Mouse (Mus musculus): ENCODE measurements around the gene Slc26a10. TPM values are rescaled to one million over a fixed set of nuclear protein-coding genes. Genes with fewer than 3 reads are reported as not detected.

Slc26a10 gene
- polyA plus RNA-seq (2015; fragmentation: Nextera tagmentation; extraction: Ambion mirVana), result 0.63 and 1.5 TPM in 2 replicates

DNA sequence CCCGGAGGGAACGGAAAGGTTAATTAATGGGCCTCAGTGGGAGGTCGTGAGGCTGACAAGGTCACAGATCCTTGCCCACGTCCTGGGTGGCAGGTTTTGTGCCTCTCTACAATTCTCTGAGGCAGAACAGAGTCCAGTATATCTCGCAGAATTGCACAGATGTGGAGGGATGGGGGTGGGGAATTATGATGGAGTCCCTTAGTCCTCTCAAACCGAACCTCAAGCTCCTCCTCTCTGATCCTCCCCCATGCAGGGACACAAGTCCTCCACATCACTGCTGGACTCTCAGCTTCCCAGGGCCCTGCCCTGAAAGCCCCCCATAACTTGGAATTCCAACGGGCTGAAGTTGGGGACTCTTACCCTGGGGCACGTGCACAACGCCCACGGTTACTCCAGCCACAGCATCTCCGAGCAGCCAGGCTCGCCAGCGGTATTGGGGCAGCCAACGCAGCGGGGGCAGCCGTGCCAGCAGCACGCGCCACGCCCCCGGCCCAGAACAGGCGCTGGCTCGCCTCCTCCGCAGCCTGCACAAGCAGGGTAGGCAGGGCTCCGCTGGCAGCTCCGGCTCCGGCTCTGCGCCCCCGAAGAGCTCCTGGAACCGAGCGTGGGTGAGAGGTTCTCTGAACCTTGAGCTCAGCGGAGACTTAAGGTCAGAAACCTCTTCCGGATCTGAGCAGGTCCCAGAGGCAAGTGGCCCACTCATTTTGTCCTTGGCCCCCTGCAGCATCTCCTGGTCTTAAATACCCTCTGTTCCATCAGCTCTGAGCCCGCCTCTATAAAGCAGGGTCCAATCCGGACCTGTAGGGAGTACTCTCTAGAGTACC lies at the start of gene Slc26a10:
Gene Slc26a10 (minus strand): TSS at position 775 of the 824 bp plus-strand sequence.

DNA sequence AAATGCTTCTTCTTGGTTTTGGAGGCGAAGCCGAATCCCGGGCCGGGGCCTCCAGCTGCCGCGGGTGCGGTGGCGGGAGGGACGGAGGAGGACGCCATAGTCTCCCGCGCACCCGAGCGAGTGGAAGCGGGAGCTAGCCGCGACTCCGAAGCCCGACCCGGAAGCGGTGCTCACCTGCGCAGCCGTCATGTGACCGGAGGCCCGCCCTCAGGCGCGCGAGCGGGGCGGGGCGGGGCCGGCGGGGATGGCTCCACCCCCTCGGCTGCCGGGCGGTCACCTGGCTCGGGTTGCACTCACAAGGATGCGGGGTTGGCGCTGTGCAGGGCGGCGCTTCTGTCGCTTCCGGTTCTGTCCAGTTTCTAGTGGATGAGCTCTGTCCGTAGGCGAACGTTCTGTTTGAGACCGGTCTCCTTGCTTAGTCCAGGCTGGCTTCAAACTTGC lies 31.0 kb upstream of the Slc26a10 start, which contains the start of gene Pip4k2c:
Gene Pip4k2c (minus strand): TSS at position 172 of the 441 bp plus-strand sequence.

DNA sequence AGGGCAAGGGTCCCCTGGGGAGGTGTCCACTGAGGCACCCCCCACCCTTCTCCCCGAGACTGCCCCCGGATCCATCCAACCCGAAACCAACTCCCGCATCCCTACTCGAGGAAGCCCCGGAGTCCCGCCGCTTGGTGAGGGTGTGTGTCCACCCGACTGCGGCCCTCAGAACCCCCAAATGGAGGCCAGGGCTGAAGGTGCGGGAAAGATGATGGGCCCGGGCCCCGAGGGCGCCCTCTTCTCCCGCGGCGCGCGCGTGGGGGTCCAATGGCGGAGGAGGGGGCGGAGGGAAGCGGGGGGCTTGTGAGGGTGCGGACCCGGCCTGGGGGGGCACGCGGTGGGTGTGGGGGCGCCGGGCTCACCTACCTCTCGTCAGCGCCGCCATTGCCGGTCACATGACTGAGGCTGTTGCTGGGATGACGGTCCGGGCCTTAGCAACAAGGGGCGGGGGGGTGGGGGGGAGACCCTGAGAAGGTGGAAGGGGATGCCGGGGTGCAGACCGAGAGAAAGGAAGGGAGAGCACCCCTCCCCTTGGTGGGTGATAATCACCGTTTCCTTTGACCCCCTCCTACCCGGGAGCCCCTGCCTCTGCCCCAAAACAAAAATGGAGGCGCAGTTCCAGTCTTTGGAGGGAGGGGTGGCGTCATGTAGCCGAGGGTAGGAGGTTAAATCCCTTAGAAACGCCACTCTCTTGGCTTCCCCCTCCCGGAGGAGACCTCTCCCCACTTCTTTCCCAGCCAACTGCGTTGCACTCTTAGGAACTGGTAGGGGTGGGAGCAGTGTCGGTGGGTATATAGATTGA lies 15.1 kb upstream of the Slc26a10 start, which contains the start of gene Dtx3:
Gene Dtx3 (minus strand): TSS at position 401 of the 802 bp plus-strand sequence.

DNA sequence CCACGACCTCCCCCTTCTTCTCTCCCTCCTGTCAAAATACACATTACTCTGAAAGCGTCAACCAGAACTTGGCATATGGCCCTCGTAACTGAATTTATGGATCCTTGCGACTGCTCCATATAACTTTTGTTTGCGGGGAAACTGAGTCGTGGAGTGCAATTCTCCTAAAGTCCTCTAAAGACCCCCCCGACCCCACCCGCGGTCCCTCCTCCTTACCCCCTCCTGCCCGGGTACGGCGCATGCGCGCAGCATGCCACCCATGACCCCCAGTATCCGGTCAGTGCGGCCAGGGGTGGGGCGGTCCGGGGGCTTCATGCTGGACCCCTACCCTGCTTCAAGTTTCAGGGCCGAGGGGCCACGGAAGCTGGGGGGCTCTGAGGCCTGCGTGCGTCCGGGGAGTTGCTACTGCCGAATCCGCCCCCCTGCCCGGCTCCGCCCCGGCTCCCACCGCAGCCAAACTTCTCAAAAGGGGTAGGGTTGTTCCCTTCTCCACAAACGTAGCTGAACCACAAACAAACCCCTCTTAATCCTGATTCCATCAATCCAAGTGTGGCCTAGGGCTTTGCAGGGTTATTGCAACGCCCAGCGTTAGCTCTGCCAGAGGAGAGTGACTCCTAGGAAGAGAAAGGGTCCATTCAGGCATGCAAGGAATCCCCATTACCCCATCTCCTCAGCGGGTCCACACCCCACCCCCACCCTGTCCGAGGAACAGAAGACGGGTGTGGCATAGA lies 9.4 kb upstream of the Slc26a10 start, which contains the start of gene Arhgef25:
Gene Arhgef25 (minus strand): TSS at position 433 of the 731 bp plus-strand sequence.

DNA sequence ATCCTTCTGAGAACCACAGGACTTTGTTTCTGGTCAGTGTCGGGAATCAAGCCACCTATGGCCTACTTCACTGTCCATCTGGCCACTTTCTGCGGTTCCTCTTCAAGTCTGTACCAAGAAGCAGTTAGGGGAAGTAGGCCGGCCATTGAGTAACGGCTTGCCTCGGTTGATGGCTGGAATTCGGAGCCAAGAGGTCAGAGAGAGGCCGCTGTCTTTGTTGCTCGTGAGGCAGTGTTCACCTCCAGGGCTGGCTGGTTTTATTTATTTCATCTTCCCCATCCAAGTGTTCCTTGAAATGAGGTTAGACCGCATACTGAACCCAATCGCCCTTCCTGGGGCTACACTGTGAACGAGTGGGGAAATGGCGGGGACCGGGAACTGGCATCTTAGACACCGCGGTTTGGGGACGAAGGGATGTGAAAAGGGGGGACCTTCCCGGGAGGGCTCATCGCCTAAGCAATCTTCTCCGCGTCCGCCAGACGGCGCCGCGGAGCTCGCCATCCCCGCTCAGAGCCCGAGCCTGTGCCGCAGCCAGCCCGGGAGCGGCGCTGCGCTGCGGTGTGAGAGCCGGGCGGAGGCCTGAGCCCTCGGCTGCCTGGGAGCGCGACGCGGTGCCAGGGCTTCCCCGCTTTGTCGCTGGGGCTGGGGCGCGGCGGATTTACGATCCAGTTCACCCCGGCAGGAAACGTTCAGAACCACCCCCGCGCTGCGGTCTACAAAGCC lies 15.7 kb downstream of the Slc26a10 start, which contains the start of gene B4galnt1:
Gene B4galnt1 (plus strand): TSS at position 595 of the 723 bp plus-strand sequence.

Other genes with a start within 250 kb of the Slc26a10 start
- 49.0 TPM in 2 replicates for gene Ctdsp2, start 201.9 kb downstream of the Slc26a10 start, polyA plus RNA-seq (2015; fragmentation: Nextera tagmentation; extraction: Ambion mirVana)
- gene Avil, start 179.9 kb downstream of the Slc26a10 start, polyA plus RNA-seq (2015; fragmentation: Nextera tagmentation; extraction: Ambion mirVana), result 0.22 and 0.30 TPM in 2 replicates
- 41.3 and 42.6 TPM in 2 replicates for gene Tsfm, start 149.8 kb downstream of the Slc26a10 start, polyA plus RNA-seq (2015; fragmentation: Nextera tagmentation; extraction: Ambion mirVana)
- 32.0 and 32.9 TPM in 2 replicates for gene Mettl1, start 139.2 kb downstream of the Slc26a10 start, polyA plus RNA-seq (2015; fragmentation: Nextera tagmentation; extraction: Ambion mirVana)
- 0.50 and 0.82 TPM in 2 replicates for gene Eef1akmt3, start 139.1 kb downstream of the Slc26a10 start, polyA plus RNA-seq (2015; fragmentation: Nextera tagmentation; extraction: Ambion mirVana)
- not detected in 2 replicates for gene Cyp27b1, start 132.4 kb downstream of the Slc26a10 start, polyA plus RNA-seq (2015; fragmentation: Nextera tagmentation; extraction: Ambion mirVana)
- gene March9, start 120.5 kb downstream of the Slc26a10 start, polyA plus RNA-seq (2015; fragmentation: Nextera tagmentation; extraction: Ambion mirVana), result 0.29 and 0.46 TPM in 2 replicates
- gene Cdk4, start 117.1 kb downstream of the Slc26a10 start, polyA plus RNA-seq (2015; fragmentation: Nextera tagmentation; extraction: Ambion mirVana), result 418 and 441 TPM in 2 replicates
- gene Tspan31, start 110.4 kb downstream of the Slc26a10 start, polyA plus RNA-seq (2015; fragmentation: Nextera tagmentation; extraction: Ambion mirVana), result 97.1 and 105 TPM in 2 replicates
- 0.18 TPM in 1 of 2 replicates, not detected in the other for gene Agap2, start 105.4 kb downstream of the Slc26a10 start, polyA plus RNA-seq (2015; fragmentation: Nextera tagmentation; extraction: Ambion mirVana)
- 56.6 and 59.5 TPM in 2 replicates for gene Os9, start 59.5 kb downstream of the Slc26a10 start, polyA plus RNA-seq (2015; fragmentation: Nextera tagmentation; extraction: Ambion mirVana)
- 7.1 and 8.5 TPM in 2 replicates for gene B4galnt1, start 15.4 kb downstream of the Slc26a10 start, polyA plus RNA-seq (2015; fragmentation: Nextera tagmentation; extraction: Ambion mirVana)
- gene Arhgef25, start 9.4 kb upstream of the Slc26a10 start, polyA plus RNA-seq (2015; fragmentation: Nextera tagmentation; extraction: Ambion mirVana), result 108 and 115 TPM in 2 replicates
- 48.2 and 48.6 TPM in 2 replicates for gene Dtx3, start 15.1 kb upstream of the Slc26a10 start, polyA plus RNA-seq (2015; fragmentation: Nextera tagmentation; extraction: Ambion mirVana)
- 19.6 and 20.3 TPM in 2 replicates for gene Pip4k2c, start 30.9 kb upstream of the Slc26a10 start, polyA plus RNA-seq (2015; fragmentation: Nextera tagmentation; extraction: Ambion mirVana)
- gene Kif5a, start 82.7 kb upstream of the Slc26a10 start, polyA plus RNA-seq (2015; fragmentation: Nextera tagmentation; extraction: Ambion mirVana), result 1.8 and 1.9 TPM in 2 replicates
- gene Dctn2, start 85.7 kb upstream of the Slc26a10 start, polyA plus RNA-seq (2015; fragmentation: Nextera tagmentation; extraction: Ambion mirVana), result 145 and 157 TPM in 2 replicates
- gene Mbd6, start 108.4 kb upstream of the Slc26a10 start, polyA plus RNA-seq (2015; fragmentation: Nextera tagmentation; extraction: Ambion mirVana), result 8.3 and 9.1 TPM in 2 replicates
- gene Mars, start 131.1 kb upstream of the Slc26a10 start, polyA plus RNA-seq (2015; fragmentation: Nextera tagmentation; extraction: Ambion mirVana), result 82.3 and 96.0 TPM in 2 replicates
- 2.5 and 5.7 TPM in 2 replicates for gene Arhgap9, start 141.3 kb upstream of the Slc26a10 start, polyA plus RNA-seq (2015; fragmentation: Nextera tagmentation; extraction: Ambion mirVana)
- gene Gli1, start 161.3 kb upstream of the Slc26a10 start, polyA plus RNA-seq (2015; fragmentation: Nextera tagmentation; extraction: Ambion mirVana), result 4.4 and 6.2 TPM in 2 replicates
- gene Inhbe, start 173.8 kb upstream of the Slc26a10 start, polyA plus RNA-seq (2015; fragmentation: Nextera tagmentation; extraction: Ambion mirVana), result not detected in 2 replicates
- gene Inhbc, start 189.8 kb upstream of the Slc26a10 start, polyA plus RNA-seq (2015; fragmentation: Nextera tagmentation; extraction: Ambion mirVana), result not detected in 2 replicates
- gene R3hdm2, start 199.7 kb upstream of the Slc26a10 start, polyA plus RNA-seq (2015; fragmentation: Nextera tagmentation; extraction: Ambion mirVana), result 19.2 and 19.5 TPM in 2 replicates

Data from urinary bladder, postnatal 0 days (tissue).